Mouse (Mus musculus): ENCODE data around the gene Chmp3. TPM values are rescaled to one million over a fixed set of nuclear protein-coding genes. Genes with fewer than 3 reads are reported as not detected.

Chmp3 gene
- total and polyA plus RNA-seq, 3 experiments: 27.8 to 68.1 (median 44.7) TPM

DNA sequence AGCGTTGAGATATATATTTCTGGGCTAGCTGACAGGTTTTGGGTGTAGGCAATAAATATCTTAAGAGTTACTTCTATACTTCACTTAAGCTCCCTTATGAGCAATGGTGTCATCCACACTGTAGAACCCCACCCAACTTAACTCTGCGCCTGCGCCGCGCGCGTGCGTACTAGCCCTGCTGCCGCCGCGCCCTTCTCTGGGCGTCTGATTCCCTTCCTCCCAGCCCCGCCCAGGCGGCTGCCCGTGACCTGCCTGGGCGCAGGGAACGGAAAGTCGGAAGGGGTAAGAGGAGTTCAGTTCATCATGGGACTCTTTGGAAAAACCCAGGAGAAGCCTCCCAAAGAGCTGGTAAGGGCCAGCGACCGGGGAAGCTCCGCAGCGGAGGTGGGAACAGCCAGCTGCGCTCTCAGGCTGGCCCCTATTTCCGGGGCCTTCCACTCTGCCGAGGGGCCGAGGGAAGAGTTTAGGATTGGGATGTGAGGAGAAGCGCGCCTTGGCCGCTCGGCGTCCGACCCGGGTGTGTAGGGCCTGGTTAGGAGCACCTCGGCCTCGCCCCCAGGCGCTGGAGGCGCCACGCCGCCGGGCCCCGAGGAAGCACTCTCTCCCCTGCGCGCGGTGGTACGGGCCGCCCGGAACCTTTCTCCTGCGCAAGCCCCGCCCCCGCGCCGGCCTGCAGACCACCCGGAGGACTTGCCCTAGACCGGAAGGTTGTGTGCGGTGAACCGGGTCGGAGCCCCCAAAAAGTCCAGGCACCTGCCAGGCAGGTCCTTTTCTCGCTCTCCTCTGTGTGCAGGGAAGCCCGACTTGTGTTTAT lies at the start of gene Chmp3 (continued):
- no peak for TF ChIP-seq UBTF (IDR thresholded peaks at IDR 0.05; ENCODE audit: low read depth, low read length)

DNA sequence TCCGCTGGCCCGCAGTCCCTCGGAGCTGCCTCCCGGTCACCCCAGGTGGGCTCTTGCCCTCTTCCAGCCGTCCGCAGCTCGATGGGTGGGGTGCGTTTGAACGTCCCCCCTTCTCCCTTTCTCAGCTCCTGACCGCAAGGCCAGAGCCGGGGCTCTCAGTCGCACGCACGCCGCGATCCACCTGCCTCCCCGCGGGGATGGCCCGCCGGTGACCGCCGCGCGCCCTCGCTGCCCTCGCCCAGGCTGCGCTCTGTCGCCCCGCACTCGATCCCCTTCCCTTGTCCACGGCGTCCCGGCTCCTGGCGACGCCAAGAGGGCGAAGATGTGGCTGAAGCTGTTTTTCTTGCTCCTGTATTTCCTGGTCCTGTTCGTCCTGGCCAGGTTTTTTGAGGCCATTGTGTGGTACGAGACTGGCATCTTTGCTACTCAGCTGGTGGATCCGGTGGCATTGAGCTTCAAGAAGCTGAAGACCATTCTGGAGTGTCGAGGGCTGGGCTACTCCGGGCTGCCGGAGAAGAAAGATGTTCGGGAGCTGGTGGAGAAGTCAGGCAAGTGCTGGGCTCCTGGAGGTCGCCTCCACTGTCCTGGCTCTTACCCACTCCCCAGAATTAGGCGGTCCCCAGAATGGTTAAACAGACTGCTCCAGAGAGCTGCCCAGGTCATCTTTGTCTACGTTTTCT lies 49.1 kb upstream of the Chmp3 start:
- H3K27ac ChIP-seq (ENCODE audit: insufficient read depth, low read depth): peak overlapping the region; percentile 64
- peaks cover 0 to 11% of the 10 kb centered on the region in 2 experiments; a peak in 3 of 4 replicates for H3K4me1 ChIP-seq (ENCODE audit: control insufficient read depth in 1 of 2, insufficient read depth in 2 of 2)
- H3K9ac ChIP-seq (ENCODE audit: insufficient read depth, low read depth): peak overlapping the region; percentile 81
- DNase-seq (ENCODE audit: extremely low read depth): peak; percentile 19
- peaks cover 2% of the 10 kb centered on the region for H3K27me3 ChIP-seq (replicated peaks)
- peak overlapping the region; percentile 79 to 91 (median 91) for H3K4me3 ChIP-seq (replicated peaks in 1 of 3; ENCODE audit: low read depth in 2 of 3, low read length in 2 of 3, poor library complexity in 1 of 3)
- dilution Hi-C loops (cut with MboI; ENCODE audit: extremely low pct_ligation_motif_present, extremely low pct_unique_long_range_greater_than_20kb, low sequenced_read_pairs): no loop called here
- H3K36me3 ChIP-seq (replicated peaks in 1 of 2; ENCODE audit: control insufficient read depth in 1 of 2, insufficient read depth in 1 of 2, low read length in 1 of 2): peaks cover 0 to 9% of the 10 kb centered on the region in 2 experiments
- in situ Hi-C loops (cut with MboI; ENCODE audit: low pct_ligation_motif_present, low pct_unique_long_range_greater_than_20kb, low sequenced_read_pairs): no loop called here
- peaks cover 4% of the 10 kb centered on the region; the same call in 1 of the 2 replicates for H3K79me2 ChIP-seq (replicated peaks; ENCODE audit: control insufficient read depth, extremely low read depth, insufficient read depth, poor library complexity, severe bottlenecking)
- peaks cover 2% of the 10 kb centered on the region for H3K9me3 ChIP-seq (replicated peaks; ENCODE audit: low read length)
- H3K4me2 ChIP-seq (ENCODE audit: insufficient read depth, low read depth, poor library complexity, severe bottlenecking): peak overlapping the region; percentile 68; the same call in 1 of the 2 replicates
- TF ChIP-seq UBTF (IDR thresholded peaks at IDR 0.05; ENCODE audit: low read depth, low read length) (no peak; the same call in 1 of the 2 replicates), ELF1 (IDR thresholded peaks at IDR 0.05; ENCODE audit: low read depth, low read length) (peak; percentile 32; the same call in 1 of the 2 replicates)

DNA sequence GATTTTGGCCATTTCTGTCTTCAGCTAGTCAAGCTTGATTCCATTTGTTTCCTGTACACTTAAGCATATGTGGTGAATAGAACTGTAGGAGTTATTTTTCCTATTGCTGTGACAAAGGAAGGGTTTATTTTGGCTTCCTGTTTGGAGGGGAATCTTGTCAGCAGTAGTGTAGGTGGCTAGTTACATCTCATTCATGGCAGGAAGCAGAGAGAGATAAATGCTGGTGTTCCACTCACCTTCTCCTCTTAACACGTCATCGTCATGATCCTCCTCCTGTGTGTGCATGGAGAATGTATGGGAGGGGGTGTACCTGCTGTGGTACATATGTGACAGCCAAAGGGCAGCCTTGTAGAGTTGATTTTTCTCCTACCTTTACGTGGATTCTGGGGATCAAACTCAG lies 43.0 kb upstream of the Chmp3 start:
- dilution Hi-C loops (cut with MboI; ENCODE audit: extremely low pct_ligation_motif_present, extremely low pct_unique_long_range_greater_than_20kb, low sequenced_read_pairs) (no loop called here), in situ Hi-C loops (cut with MboI; ENCODE audit: low pct_ligation_motif_present, low pct_unique_long_range_greater_than_20kb, low sequenced_read_pairs) (no loop called here)
- no peak for DNase-seq (ENCODE audit: extremely low read depth)
- Histone ChIP-seq H3K4me1 (ENCODE audit: control insufficient read depth in 1 of 2, insufficient read depth in 2 of 2) (peaks cover 0 to 14% of the 10 kb centered on the region in 2 experiments; a peak in 2 of 4 replicates), H3K79me2 (replicated peaks; ENCODE audit: control insufficient read depth, extremely low read depth, insufficient read depth, poor library complexity, severe bottlenecking) (peaks cover 4% of the 10 kb centered on the region; the same call in 1 of the 2 replicates), H3K9ac (ENCODE audit: insufficient read depth, low read depth) (no peak overlapping the region), H3K4me3 (replicated peaks in 1 of 3; ENCODE audit: low read depth in 2 of 3, low read length in 2 of 3, poor library complexity in 1 of 3) (no peak overlapping the region), H3K9me3 (replicated peaks; ENCODE audit: low read length) (no peaks in the 10 kb centered on the region), H3K36me3 (replicated peaks in 1 of 2; ENCODE audit: control insufficient read depth in 1 of 2, insufficient read depth in 1 of 2, low read length in 1 of 2) (peaks cover 2 to 23% of the 10 kb centered on the region in 2 experiments), H3K4me2 (ENCODE audit: insufficient read depth, low read depth, poor library complexity, severe bottlenecking) (no peak overlapping the region), H3K27ac (ENCODE audit: insufficient read depth, low read depth) (no peak overlapping the region), H3K27me3 (replicated peaks) (no peaks in the 10 kb centered on the region)
- no peak for TF ChIP-seq BHLHE40 (IDR thresholded peaks at IDR 0.05; ENCODE audit: low read depth, low read length)
- no peak for TF ChIP-seq SMC3 (IDR thresholded peaks at IDR 0.05; ENCODE audit: low read depth, low read length)
- TF ChIP-seq JUN (IDR thresholded peaks at IDR 0.05; ENCODE audit: insufficient read depth, low read depth, low read length): no peak
- no peak for TF ChIP-seq KAT2A (IDR thresholded peaks at IDR 0.05; ENCODE audit: insufficient replicate concordance, low read length)
- TF ChIP-seq MXI1 (IDR thresholded peaks at IDR 0.05; ENCODE audit: low read depth, low read length): no peak
- TF ChIP-seq TBP (conservative IDR thresholded peaks at IDR 0.05; ENCODE audit: low read depth, low read length): no peak
- no peak for TF ChIP-seq MYC (IDR thresholded peaks at IDR 0.05; ENCODE audit: low read depth, low read length)
- no peak for TF ChIP-seq MAZ (IDR thresholded peaks at IDR 0.05; ENCODE audit: low read depth, low read length)
- TF ChIP-seq NRF1 (IDR thresholded peaks at IDR 0.05; ENCODE audit: low read depth, low read length): no peak
- no peak for TF ChIP-seq POLR2AphosphoS2 (IDR thresholded peaks at IDR 0.05; ENCODE audit: low read depth, low read length)
- no peak for TF ChIP-seq PAX5 (IDR thresholded peaks at IDR 0.05; ENCODE audit: low read length)
- no peak for TF ChIP-seq NELFE (IDR thresholded peaks at IDR 0.05; ENCODE audit: low read depth, low read length)
- TF ChIP-seq TCF12 (IDR thresholded peaks at IDR 0.05; ENCODE audit: low read depth, low read length): no peak
- TF ChIP-seq UBTF (IDR thresholded peaks at IDR 0.05; ENCODE audit: low read depth, low read length): no peak
- TF ChIP-seq SIN3A (IDR thresholded peaks at IDR 0.05; ENCODE audit: low read length): no peak
- no peak for TF ChIP-seq MAFK (IDR thresholded peaks at IDR 0.05; ENCODE audit: insufficient replicate concordance, low read length)
- no peak for TF ChIP-seq MAX (IDR thresholded peaks at IDR 0.05; ENCODE audit: low read length)
- TF ChIP-seq POLR2A (IDR thresholded peaks at IDR 0.05; ENCODE audit: low read depth, low read length): no peak
- TF ChIP-seq CTCF (conservative IDR thresholded peaks at IDR 0.05 in 1 of 2, IDR thresholded peaks at IDR 0.05 in 1 of 2; ENCODE audit: low read depth in 2 of 2, low read length in 2 of 2): no peak

Measured in CH12.LX (cell line).